Mouse (Mus musculus) MEL (cell line): ENCODE data around the gene Gm5901.

Source experiments
- CTCF ChIP-seq, 3 experiments: IDR thresholded peaks in 2 of 3; conservative IDR thresholded peaks in 1 of 3; 2 replicates each; pipeline ENCODE4 v1.5.1; 2011 to 2012; ENCODE audit warnings: low read length in 3 of 3, low read depth in 2 of 3, mild to moderate bottlenecking in 2 of 3, improper control_type of control experiment in 1 of 3, inconsistent platforms in 1 of 3, mixed read lengths in 1 of 3, moderate library complexity in 1 of 3; ENCODE audit not compliant: control insufficient read depth in 1 of 3, insufficient read depth in 1 of 3, poor library complexity in 1 of 3, severe bottlenecking in 1 of 3
- EP300 ChIP-seq, 2 experiments: IDR thresholded peaks; 2 replicates each; pipeline ENCODE4 v1.6.1; 2011; ENCODE audit warnings: improper control_type of control experiment in 2 of 2, low read length in 2 of 2, low read depth in 1 of 2, mild to moderate bottlenecking in 1 of 2
- ETS1 ChIP-seq: IDR thresholded peaks from 2 replicates; pipeline ENCODE4 v1.6.1; 2012; ENCODE audit warnings: low read depth, mild to moderate bottlenecking, inconsistent platforms, low read length, improper control_type of control experiment, moderate library complexity
- MYC ChIP-seq: IDR thresholded peaks from 2 replicates; pipeline ENCODE4 v1.6.1; 2011; ENCODE audit warnings: low read depth, mild to moderate bottlenecking, low read length, improper control_type of control experiment, moderate library complexity
- POLR2A ChIP-seq, 2 experiments: IDR thresholded peaks; 2 replicates each; pipeline ENCODE4 v1.6.1; 2011 to 2012; ENCODE audit warnings: low read length in 2 of 2, mild to moderate bottlenecking in 2 of 2, control low read depth in 1 of 2, improper control_type of control experiment in 1 of 2, low read depth in 1 of 2, moderate library complexity in 1 of 2; ENCODE audit not compliant: control insufficient read depth in 1 of 2, insufficient read depth in 1 of 2, poor library complexity in 1 of 2
- ZC3H11A ChIP-seq: IDR thresholded peaks from 2 replicates; pipeline ENCODE4 v1.6.1; 2012; ENCODE audit warnings: low read depth, mild to moderate bottlenecking, inconsistent platforms, low read length, improper control_type of control experiment
- ZKSCAN1 ChIP-seq: IDR thresholded peaks from 2 replicates; pipeline ENCODE4 v1.6.1; 2012; ENCODE audit warnings: low read depth, mild to moderate bottlenecking, inconsistent platforms, low read length, improper control_type of control experiment, moderate library complexity

DNA sequence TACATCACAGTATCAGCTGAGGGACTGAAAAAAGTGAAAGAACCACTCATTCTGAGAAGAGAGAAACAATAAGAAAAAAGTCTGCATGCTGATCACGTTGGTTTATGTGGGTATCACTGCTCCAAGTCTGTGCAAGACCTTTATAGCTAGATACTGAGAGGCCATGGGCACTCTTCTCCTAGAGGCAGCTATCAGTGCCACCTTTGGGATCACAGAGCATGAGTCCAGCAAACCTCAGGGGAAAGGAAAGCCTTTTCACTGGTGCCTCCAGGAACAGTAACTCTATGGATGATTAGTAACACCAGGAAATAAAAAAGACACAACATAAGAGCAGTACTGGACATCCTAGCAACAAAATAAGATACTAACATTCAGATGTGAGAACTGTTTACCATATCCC lies 32.7 kb upstream of the Gm5901 start, which contains the start of gene Olfr691:
- TF ChIP-seq CTCF (IDR thresholded peaks at IDR 0.05 in 2 of 3, conservative IDR thresholded peaks at IDR 0.05 in 1 of 3; ENCODE audit: control insufficient read depth in 1 of 3, insufficient read depth in 1 of 3, low read depth in 2 of 3, low read length in 3 of 3, poor library complexity in 1 of 3, severe bottlenecking in 1 of 3) (no peak), ETS1 (no peak), EP300 (IDR thresholded peaks at IDR 0.05; ENCODE audit: low read depth in 1 of 2, low read length in 2 of 2) (no peak), ZKSCAN1 (no peak), ZC3H11A (no peak), MYC (no peak), POLR2A (IDR thresholded peaks at IDR 0.05; ENCODE audit: control insufficient read depth in 1 of 2, insufficient read depth in 1 of 2, low read depth in 1 of 2, low read length in 2 of 2, poor library complexity in 1 of 2) (no peak)
